Mouse (Mus musculus) neural tube, embryonic 14.5 days (tissue): ENCODE results near the gene 4922502D21Rik. TPM values are rescaled to one million over a fixed set of nuclear protein-coding genes. Genes with fewer than 3 reads are reported as not detected.

Source experiments
- ATAC-seq: fragments of 200-750 bp; cut with Nextera tagmentation; 2 replicates; pipeline ENCODE4 v1.8.0; 2017; ENCODE audit warnings: low read depth, mild to moderate bottlenecking, moderate TSS enrichment, moderate library complexity
- H3K27ac ChIP-seq: fragments of 300-500 bp; sonication (generic); 2 replicates; pipeline ENCODE4 v1.5.1; 2014; ENCODE audit warnings: low read depth, mild to moderate bottlenecking, control low read depth, low read length, moderate library complexity, mixed read lengths
- H3K27me3 ChIP-seq: fragments of 300-500 bp; sonication (generic); 2 replicates; pipeline ENCODE4 v1.6.1; 2014; ENCODE audit warnings: low read length; ENCODE audit not compliant: control insufficient read depth, insufficient read depth
- H3K36me3 ChIP-seq: fragments of 300-500 bp; sonication (generic); 2 replicates; pipeline ENCODE4 v1.6.1; 2014; ENCODE audit warnings: low read length, mixed read lengths; ENCODE audit not compliant: control insufficient read depth, insufficient read depth
- H3K4me1 ChIP-seq: fragments of 300-500 bp; sonication (generic); 2 replicates; pipeline ENCODE4 v1.6.1; 2014; ENCODE audit warnings: low read length; ENCODE audit not compliant: control insufficient read depth, insufficient read depth
- H3K4me2 ChIP-seq: fragments of 300-500 bp; sonication (generic); 2 replicates; pipeline ENCODE4 v1.6.1; 2014; ENCODE audit warnings: mild to moderate bottlenecking, low read depth, low read length, control low read depth
- H3K4me3 ChIP-seq: fragments of 300-500 bp; sonication (generic); 2 replicates; pipeline ENCODE4 v1.5.1; 2014; ENCODE audit warnings: low read depth, low read length, control low read depth, mixed read lengths
- H3K9ac ChIP-seq: fragments of 300-500 bp; sonication (generic); replicated peaks from 2 replicates; pipeline ENCODE4 v1.6.1; 2014; ENCODE audit warnings: low read depth, mild to moderate bottlenecking, control low read depth, low read length, mixed read lengths
- H3K9me3 ChIP-seq: fragments of 300-500 bp; sonication (generic); 2 replicates; pipeline ENCODE4 v1.6.1; 2016; ENCODE audit warnings: low read length; ENCODE audit not compliant: control insufficient read depth
- WGBS: fragments of 180-500 bp; shearing (Covaris S2); extraction: QIAGEN DNeasy Blood & Tissue Kit; methylation state at CpG from one replicate; pipeline ENCODE4 v1.1.7; 2014; 5-methylcytosine and 5-hydroxymethylcytosine counted together
- polyA plus RNA-seq: library from polyadenylated mRNA; unstranded; fragments of >200 nt; fragmentation: Nextera tagmentation; extraction: Ambion mirVana; gene quantifications from 2 replicates; pipeline ENCODE4 v1.2.1, GENCODE M21; 2014

The 4922502D21Rik gene
- polyA plus RNA-seq: not detected in 2 replicates

GRCm38 (mm10) chr6:129331610-129332009 lies at the start of gene 4922502D21Rik:
Gene 4922502D21Rik, minus strand, starts transcription at chr6:129331796.
- H3K27me3 ChIP-seq: no peaks in the 10 kb centered on the region
- no peak within 1 kb of the TSS for H3K4me3 ChIP-seq
- no peaks in the 10 kb centered on the region for H3K36me3 ChIP-seq
- no peak within 1 kb of the TSS for H3K4me2 ChIP-seq
- WGBS: 64% methylated on average over 11 of the region's 11 CpGs
- no peak for ATAC-seq
- H3K9me3 ChIP-seq: no peaks in the 10 kb centered on the region
- H3K27ac ChIP-seq: no peak within 1 kb of the TSS
- H3K9ac ChIP-seq: no peak within 1 kb of the TSS
- no peaks in the 10 kb centered on the region for H3K4me1 ChIP-seq

- Histone ChIP-seq H3K9ac (no peak overlapping the region), H3K36me3 (no peaks in the 10 kb centered on the region), H3K27ac (no peak overlapping the region), H3K4me3 (no peak overlapping the region), H3K27me3 (no peaks in the 10 kb centered on the region), H3K4me2 (no peak overlapping the region), H3K9me3 (no peaks in the 10 kb centered on the region), H3K4me1 (no peaks in the 10 kb centered on the region)
- ATAC-seq: no peak
- WGBS: 52% methylated on average over 4 of the region's 4 CpGs
Measured at GRCm38 (mm10) chr6:129380454-129380853, 48.9 kb upstream of the 4922502D21Rik start.

- Histone ChIP-seq H3K4me1 (no peaks in the 10 kb centered on the region), H3K4me3 (no peak overlapping the region), H3K4me2 (no peak overlapping the region), H3K27ac (no peak overlapping the region), H3K36me3 (no peaks in the 10 kb centered on the region), H3K9ac (no peak overlapping the region), H3K9me3 (no peaks in the 10 kb centered on the region), H3K27me3 (no peaks in the 10 kb centered on the region)
- no peak for ATAC-seq
- 77% methylated on average over 2 of the region's 2 CpGs for WGBS
Measured at GRCm38 (mm10) chr6:129374937-129375471, 43.4 kb upstream of the 4922502D21Rik start.

- Histone ChIP-seq H3K9ac (no peak overlapping the region), H3K4me3 (no peak overlapping the region), H3K9me3 (no peaks in the 10 kb centered on the region), H3K4me1 (no peaks in the 10 kb centered on the region), H3K4me2 (no peak overlapping the region), H3K36me3 (no peaks in the 10 kb centered on the region), H3K27me3 (no peaks in the 10 kb centered on the region), H3K27ac (no peak overlapping the region)
- WGBS: 71% methylated on average over 7 of the region's 7 CpGs
- ATAC-seq: no peak
Measured at GRCm38 (mm10) chr6:129369374-129370132, 38.0 kb upstream of the 4922502D21Rik start.

GRCm38 (mm10) chr6:129365959-129366359 lies 34.4 kb upstream of the 4922502D21Rik start:
- Histone ChIP-seq H3K27ac (no peak overlapping the region), H3K4me1 (no peaks in the 10 kb centered on the region), H3K27me3 (no peaks in the 10 kb centered on the region), H3K4me3 (no peak overlapping the region), H3K4me2 (no peak overlapping the region), H3K9ac (no peak overlapping the region), H3K9me3 (no peaks in the 10 kb centered on the region), H3K36me3 (no peaks in the 10 kb centered on the region)
- peak; percentile 75 for ATAC-seq
- WGBS: 24% methylated on average over 6 of the region's 6 CpGs

GRCm38 (mm10) chr6:129363942-129364341 lies 32.3 kb upstream of the 4922502D21Rik start:
- H3K4me3 ChIP-seq: no peak overlapping the region
- ATAC-seq: no peak
- H3K4me2 ChIP-seq: no peak overlapping the region
- no peaks in the 10 kb centered on the region for H3K4me1 ChIP-seq
- no peaks in the 10 kb centered on the region for H3K36me3 ChIP-seq
- no peak overlapping the region for H3K27ac ChIP-seq
- H3K27me3 ChIP-seq: no peaks in the 10 kb centered on the region
- WGBS: 23% methylated on average over 1 of the region's 1 CpGs
- no peaks in the 10 kb centered on the region for H3K9me3 ChIP-seq
- H3K9ac ChIP-seq: no peak overlapping the region

GRCm38 (mm10) chr6:129359515-129359914 lies 27.9 kb upstream of the 4922502D21Rik start:
- Histone ChIP-seq H3K36me3 (no peaks in the 10 kb centered on the region), H3K9me3 (no peaks in the 10 kb centered on the region), H3K4me2 (no peak overlapping the region), H3K27me3 (no peaks in the 10 kb centered on the region), H3K4me1 (no peaks in the 10 kb centered on the region), H3K9ac (no peak overlapping the region), H3K4me3 (no peak overlapping the region), H3K27ac (no peak overlapping the region)
- 96% methylated on average over 2 of the region's 2 CpGs for WGBS
- no peak for ATAC-seq

GRCm38 (mm10) chr6:129356430-129356829 lies 24.8 kb upstream of the 4922502D21Rik start:
- H3K9ac ChIP-seq: no peak overlapping the region
- no peak overlapping the region for H3K4me3 ChIP-seq
- H3K4me2 ChIP-seq: no peak overlapping the region
- H3K36me3 ChIP-seq: no peaks in the 10 kb centered on the region
- no peak for ATAC-seq
- H3K9me3 ChIP-seq: no peaks in the 10 kb centered on the region
- H3K4me1 ChIP-seq: no peaks in the 10 kb centered on the region
- no peaks in the 10 kb centered on the region for H3K27me3 ChIP-seq
- no peak overlapping the region for H3K27ac ChIP-seq

GRCm38 (mm10) chr6:129355774-129356173 lies 24.2 kb upstream of the 4922502D21Rik start:
- Histone ChIP-seq H3K4me1 (no peaks in the 10 kb centered on the region), H3K9ac (no peak overlapping the region), H3K27ac (no peak overlapping the region), H3K36me3 (no peaks in the 10 kb centered on the region), H3K27me3 (no peaks in the 10 kb centered on the region), H3K4me2 (no peak overlapping the region), H3K4me3 (no peak overlapping the region), H3K9me3 (no peaks in the 10 kb centered on the region)
- ATAC-seq: no peak
- WGBS: 98% methylated on average over 2 of the region's 2 CpGs
